Mouse (Mus musculus) spleen, embryonic (tissue): ENCODE data around the gene Far1.

Source experiments
- CTCF ChIA-PET: fragments of 350-600 bp; sonication (Branson Sonifier 250); formaldehyde crosslinking; loops from one replicate; lab custom pipeline; 2022; lab: Charles Lee

Far1 gene

DNA sequence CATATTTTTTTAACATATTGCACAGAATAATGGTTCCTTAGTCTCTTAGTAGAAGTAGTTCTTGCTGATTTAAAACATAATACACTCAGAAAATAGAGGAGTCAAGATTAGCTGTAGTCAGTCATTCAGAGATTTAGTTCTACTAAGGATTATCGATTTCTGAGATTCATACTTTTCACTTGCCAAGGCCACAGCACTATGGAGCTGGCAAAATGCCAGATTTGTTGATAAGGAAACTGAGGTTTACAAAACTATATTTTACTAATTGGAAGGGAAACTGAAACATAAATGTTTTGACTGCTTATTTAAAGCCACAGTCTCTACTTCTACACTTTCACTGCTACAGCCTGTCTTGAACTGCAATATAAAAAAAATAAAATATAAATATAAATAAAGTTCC is 53.3 kb downstream of the Far1 start:
- CTCF ChIA-PET: no interaction called here

GRCm38 (mm10) chr7:113571121-113571520 is 57.5 kb downstream of the Far1 start:
- CTCF ChIA-PET: no interaction called here

- CTCF ChIA-PET: no interaction called here
Measured at GRCm38 (mm10) chr7:113572741-113573140, 59.1 kb downstream of the Far1 start.

- CTCF ChIA-PET: no interaction called here
Measured at GRCm38 (mm10) chr7:113582111-113582510, 68.5 kb downstream of the Far1 start.

GRCm38 (mm10) chr7:113589211-113589610 is 75.6 kb downstream of the Far1 start:
- CTCF ChIA-PET: interaction anchor here (0.7 kb wide), 1 partner anchor 106 kb away, joined by 3 read pairs; no protein-coding TSS in a partner anchor

- CTCF ChIA-PET: no interaction called here
Measured at GRCm38 (mm10) chr7:113590330-113590729, 76.7 kb downstream of the Far1 start.

GRCm38 (mm10) chr7:113591084-113591483 is 77.5 kb downstream of the Far1 start:
- CTCF ChIA-PET: no interaction called here

- CTCF ChIA-PET: no interaction called here
Measured at GRCm38 (mm10) chr7:113591557-113592354, 78.1 kb downstream of the Far1 start.

- CTCF ChIA-PET: no interaction called here
Measured at GRCm38 (mm10) chr7:113592696-113593095, 79.1 kb downstream of the Far1 start.

DNA sequence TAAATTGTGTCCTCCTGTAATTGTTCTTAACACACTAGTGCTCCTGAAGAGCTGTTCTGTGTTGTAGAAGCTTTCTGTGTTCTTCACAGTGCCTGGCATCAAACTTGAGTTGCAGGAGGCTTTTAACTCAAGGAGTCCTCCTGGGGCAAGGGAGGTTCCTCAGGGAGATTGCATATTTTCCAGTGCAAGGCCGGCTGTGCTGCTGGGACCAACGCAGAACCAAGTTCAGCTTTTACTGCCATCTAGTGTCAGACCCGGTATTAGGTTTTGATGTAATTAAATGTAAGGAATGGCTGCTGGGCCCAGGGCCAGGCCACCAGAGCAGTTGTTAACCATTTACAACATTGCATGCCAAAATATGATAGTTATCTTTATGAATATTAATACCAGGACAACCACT is 80.7 kb downstream of the Far1 start:
- CTCF ChIA-PET: interaction anchor here (0.6 to 0.8 kb wide), 3 partner anchors 11 to 206 kb away, joined by 3 to 5 read pairs (median 3); partner anchors contain the start of gene Pth

- CTCF ChIA-PET: no interaction called here
Measured at GRCm38 (mm10) chr7:113597231-113597630, 83.6 kb downstream of the Far1 start.

- CTCF ChIA-PET: no interaction called here
Measured at GRCm38 (mm10) chr7:113601803-113602202, 88.2 kb downstream of the Far1 start.

DNA sequence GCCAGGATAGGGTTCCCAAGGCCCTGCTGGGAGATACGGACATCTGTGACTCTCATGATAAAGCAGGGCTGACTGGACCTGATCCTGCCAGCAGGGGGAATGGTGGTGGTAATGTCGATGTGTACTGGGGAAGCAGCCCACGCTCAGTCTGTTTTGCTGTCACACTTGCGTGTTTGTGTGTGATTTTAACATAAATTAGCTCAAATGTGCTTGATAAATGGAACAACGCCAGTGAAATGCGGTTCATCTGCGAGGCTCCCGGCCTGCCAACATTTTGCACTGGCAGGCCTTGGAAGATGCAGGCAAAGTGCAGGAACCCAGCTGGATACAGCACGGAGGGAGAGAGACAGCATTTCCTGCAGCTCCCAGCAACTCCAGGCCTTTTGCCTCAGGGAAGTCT is 94.3 kb downstream of the Far1 start:
- CTCF ChIA-PET: interaction anchor here (0.6 kb wide), 1 partner anchor 21 kb away, joined by 4 read pairs; no protein-coding TSS in a partner anchor

DNA sequence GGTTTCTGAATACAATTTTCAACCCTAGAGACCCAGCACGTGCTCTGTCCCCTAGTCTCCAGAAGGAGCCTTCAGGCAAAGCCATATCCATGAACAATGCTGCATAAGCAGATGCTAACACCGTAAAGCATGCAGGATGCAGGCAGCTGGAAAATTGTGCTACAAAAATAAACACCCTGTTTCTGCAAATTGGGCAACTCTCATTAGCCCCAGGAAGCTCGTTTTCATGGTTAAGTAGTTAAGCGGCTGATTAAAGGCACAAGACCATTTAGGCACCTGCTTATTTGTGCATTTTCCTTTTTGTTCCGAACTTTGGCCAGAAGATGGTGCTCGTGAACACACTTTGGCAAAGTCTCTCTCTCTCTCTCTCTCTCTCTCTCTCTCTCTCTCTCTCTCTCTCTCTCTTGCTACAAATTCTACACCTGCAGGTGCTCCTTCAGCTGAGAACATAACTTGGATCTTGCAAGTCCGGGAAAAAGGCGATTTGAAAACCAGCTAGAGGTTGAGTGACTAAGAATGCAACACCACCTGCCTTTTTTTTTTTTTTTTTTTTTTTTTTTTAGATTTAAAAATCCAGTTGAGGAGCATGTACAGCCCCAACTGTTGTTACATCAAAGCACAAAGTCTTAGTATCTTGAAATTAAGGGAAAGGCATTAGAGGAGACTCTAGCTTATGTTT is 95.5 kb downstream of the Far1 start:
- CTCF ChIA-PET: interaction anchor here (0.6 to 0.7 kb wide), 3 partner anchors 15 to 128 kb away, joined by 4 to 10 read pairs (median 4); no protein-coding TSS in a partner anchor

GRCm38 (mm10) chr7:113612628-113613027 is 99.0 kb downstream of the Far1 start:
- CTCF ChIA-PET: no interaction called here

DNA sequence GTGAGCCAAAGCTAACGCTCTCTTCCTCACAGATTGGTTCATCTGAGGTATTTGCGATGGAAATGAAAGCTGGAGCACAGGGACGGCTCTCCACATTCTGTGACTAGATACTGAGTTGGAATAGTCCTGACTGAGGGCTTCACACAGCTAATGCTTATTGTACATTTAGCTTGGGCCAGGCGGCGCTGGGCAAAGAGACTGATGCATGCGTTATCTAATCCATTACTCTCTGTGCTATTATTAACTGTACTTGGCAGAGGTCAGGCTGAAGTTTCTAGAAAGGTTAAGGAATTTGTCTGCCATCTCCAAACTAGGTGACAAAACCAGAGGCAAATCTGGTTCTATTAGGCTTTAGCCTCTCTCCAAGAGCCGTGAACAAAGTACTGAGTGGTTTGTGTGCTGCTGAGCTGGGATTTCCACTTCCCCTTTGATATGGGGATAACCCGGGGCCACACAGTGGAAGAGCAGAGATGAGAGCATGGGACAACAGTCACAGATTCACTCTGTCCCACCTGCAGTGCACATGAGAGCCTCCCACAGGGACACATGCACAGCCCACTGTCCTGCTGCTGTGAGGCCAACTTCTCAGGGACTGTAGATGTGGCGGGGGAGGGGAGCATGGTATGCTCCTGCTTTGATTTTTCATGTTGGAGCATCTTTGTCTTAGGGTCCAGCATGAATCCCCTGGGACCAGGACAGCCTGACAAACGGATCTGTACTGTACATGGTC is 100.7 kb downstream of the Far1 start:
- CTCF ChIA-PET: interaction anchor here (0.5 kb wide), 1 partner anchor 404 kb away, joined by 4 read pairs; no protein-coding TSS in a partner anchor

DNA sequence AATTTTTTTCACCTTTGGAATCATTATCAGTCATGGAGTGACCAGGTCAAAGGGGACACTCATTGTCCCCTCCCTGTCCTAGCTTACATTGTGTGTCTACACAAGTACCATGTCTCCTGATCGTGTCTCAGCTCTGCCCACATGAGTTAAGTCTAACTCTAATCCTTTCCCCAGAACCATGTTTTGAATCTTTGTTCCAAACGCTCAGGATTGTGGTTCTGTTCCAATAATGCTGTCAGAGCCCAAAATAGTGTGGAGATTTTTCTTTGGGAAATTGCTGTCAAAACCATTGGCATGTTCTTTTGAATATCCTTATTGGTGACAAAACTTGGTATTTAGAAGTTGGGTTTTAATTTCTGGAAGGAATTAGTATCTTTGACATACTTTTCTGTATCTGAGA is 105.5 kb downstream of the Far1 start:
- CTCF ChIA-PET: no interaction called here

- CTCF ChIA-PET: interaction anchor here (0.7 kb wide), 1 partner anchor 261 kb away, joined by 3 read pairs; no protein-coding TSS in a partner anchor
Measured at GRCm38 (mm10) chr7:113619768-113620167, 106.1 kb downstream of the Far1 start.
